Mouse (Mus musculus): ENCODE results near the gene Rtf2. TPM values are rescaled to one million over a fixed set of nuclear protein-coding genes. Genes with fewer than 3 reads are reported as not detected.

Rtf2 gene
- total RNA-seq, 1 experiment, result 51.0 TPM

GRCm38 (mm10) chr2:172394671-172395070 lies 45.7 kb upstream of the Rtf2 start:
- no peak overlapping the region for H3K4me3 ChIP-seq (ENCODE audit: insufficient read depth in 1 of 2, low read depth in 1 of 2, low read length in 2 of 2, poor library complexity in 1 of 2, severe bottlenecking in 1 of 2)
- no peak overlapping the region for H3K9ac ChIP-seq (ENCODE audit: insufficient read depth, low read depth, low read length, poor library complexity, severe bottlenecking)
- H3K9me3 ChIP-seq (ENCODE audit: control insufficient read depth, insufficient read depth, low read depth, low read length), result no peaks in the 10 kb centered on the region
- DNase-seq (ENCODE audit: low read depth, low spot score), result no peak
- no peaks in the 10 kb centered on the region for H3K36me3 ChIP-seq (ENCODE audit: control insufficient read depth, insufficient read depth, low read length, poor library complexity, severe bottlenecking)
- H3K27ac ChIP-seq (ENCODE audit: insufficient read depth, low read depth, low read length, poor library complexity, severe bottlenecking), result no peak overlapping the region
- H3K4me1 ChIP-seq (ENCODE audit: control insufficient read depth in 2 of 2, insufficient read depth in 2 of 2, low read length in 2 of 2, poor library complexity in 1 of 2), result peaks cover 9 to 37% of the 10 kb centered on the region in 2 experiments
- in situ Hi-C loops (cut with MboI; ENCODE audit: low sequenced_read_pairs in 2 of 2, unreplicated experiment in 2 of 2), result no loop called here
- TF ChIP-seq MAFK (IDR thresholded peaks at IDR 0.05; ENCODE audit: insufficient read depth, low read depth, low read length), result no peak
- TF ChIP-seq ZC3H11A (IDR thresholded peaks at IDR 0.05; ENCODE audit: borderline replicate concordance, low read depth, low read length), result no peak
- no peak for TF ChIP-seq HCFC1 (IDR thresholded peaks at IDR 0.05; ENCODE audit: borderline replicate concordance, insufficient read depth, low read length)
- no peak for TF ChIP-seq CHD2 (IDR thresholded peaks at IDR 0.05; ENCODE audit: low read depth, low read length)
- no peak for TF ChIP-seq ZNF384 (IDR thresholded peaks at IDR 0.05; ENCODE audit: low read depth, low read length)

- in situ Hi-C loops (cut with MboI; ENCODE audit: low sequenced_read_pairs in 2 of 2, unreplicated experiment in 2 of 2), result no loop called here
- no peaks in the 10 kb centered on the region for H3K36me3 ChIP-seq (ENCODE audit: control insufficient read depth, insufficient read depth, low read length, poor library complexity, severe bottlenecking)
- TF ChIP-seq ZC3H11A (IDR thresholded peaks at IDR 0.05; ENCODE audit: borderline replicate concordance, low read depth, low read length) (no peak), CHD2 (IDR thresholded peaks at IDR 0.05; ENCODE audit: low read depth, low read length) (no peak), MAFK (IDR thresholded peaks at IDR 0.05; ENCODE audit: insufficient read depth, low read depth, low read length) (no peak), ZNF384 (IDR thresholded peaks at IDR 0.05; ENCODE audit: low read depth, low read length) (no peak), HCFC1 (IDR thresholded peaks at IDR 0.05; ENCODE audit: borderline replicate concordance, insufficient read depth, low read length) (no peak)
- peaks cover 9 to 43% of the 10 kb centered on the region in 2 experiments for H3K4me1 ChIP-seq (ENCODE audit: control insufficient read depth in 2 of 2, insufficient read depth in 2 of 2, low read length in 2 of 2, poor library complexity in 1 of 2)
- DNase-seq (ENCODE audit: low read depth, low spot score), result no peak
- H3K4me3 ChIP-seq (ENCODE audit: insufficient read depth in 1 of 2, low read depth in 1 of 2, low read length in 2 of 2, poor library complexity in 1 of 2, severe bottlenecking in 1 of 2), result no peak overlapping the region
- H3K9me3 ChIP-seq (ENCODE audit: control insufficient read depth, insufficient read depth, low read depth, low read length), result no peaks in the 10 kb centered on the region
- 0 out of 2 replicates have a peak overlapping the region, but pooled peaks have one; percentile 2 for H3K9ac ChIP-seq (ENCODE audit: insufficient read depth, low read depth, low read length, poor library complexity, severe bottlenecking)
- H3K27ac ChIP-seq (ENCODE audit: insufficient read depth, low read depth, low read length, poor library complexity, severe bottlenecking), result no peak overlapping the region
Observed at GRCm38 (mm10) chr2:172395961-172396360, 44.4 kb upstream of the Rtf2 start.

- TF ChIP-seq ZNF384 (IDR thresholded peaks at IDR 0.05; ENCODE audit: low read depth, low read length) (no peak), ZC3H11A (IDR thresholded peaks at IDR 0.05; ENCODE audit: borderline replicate concordance, low read depth, low read length) (no peak), MAFK (IDR thresholded peaks at IDR 0.05; ENCODE audit: insufficient read depth, low read depth, low read length) (no peak), CHD2 (IDR thresholded peaks at IDR 0.05; ENCODE audit: low read depth, low read length) (no peak)
- Histone ChIP-seq H3K4me1 (ENCODE audit: control insufficient read depth in 2 of 2, insufficient read depth in 2 of 2, low read length in 2 of 2, poor library complexity in 1 of 2) (peaks cover 9 to 36% of the 10 kb centered on the region in 2 experiments), H3K4me3 (ENCODE audit: insufficient read depth in 1 of 2, low read depth in 1 of 2, low read length in 2 of 2, poor library complexity in 1 of 2, severe bottlenecking in 1 of 2) (no peak overlapping the region), H3K9me3 (ENCODE audit: control insufficient read depth, insufficient read depth, low read depth, low read length) (no peaks in the 10 kb centered on the region), H3K27ac (ENCODE audit: insufficient read depth, low read depth, low read length, poor library complexity, severe bottlenecking) (no peak overlapping the region), H3K36me3 (ENCODE audit: control insufficient read depth, insufficient read depth, low read length, poor library complexity, severe bottlenecking) (no peaks in the 10 kb centered on the region), H3K9ac (ENCODE audit: insufficient read depth, low read depth, low read length, poor library complexity, severe bottlenecking) (no peak overlapping the region)
- in situ Hi-C loops (cut with MboI; ENCODE audit: low sequenced_read_pairs in 2 of 2, unreplicated experiment in 2 of 2), result no loop called here
- DNase-seq (ENCODE audit: low read depth, low spot score), result no peak
Observed at GRCm38 (mm10) chr2:172399901-172400300, 40.5 kb upstream of the Rtf2 start.

GRCm38 (mm10) chr2:172401116-172401825 lies 39.1 kb upstream of the Rtf2 start:
- TF ChIP-seq MAFK (IDR thresholded peaks at IDR 0.05; ENCODE audit: insufficient read depth, low read depth, low read length) (no peak), CHD2 (IDR thresholded peaks at IDR 0.05; ENCODE audit: low read depth, low read length) (no peak), HCFC1 (IDR thresholded peaks at IDR 0.05; ENCODE audit: borderline replicate concordance, insufficient read depth, low read length) (no peak), ZC3H11A (IDR thresholded peaks at IDR 0.05; ENCODE audit: borderline replicate concordance, low read depth, low read length) (no peak), ZNF384 (IDR thresholded peaks at IDR 0.05; ENCODE audit: low read depth, low read length) (no peak)
- Histone ChIP-seq H3K9me3 (ENCODE audit: control insufficient read depth, insufficient read depth, low read depth, low read length) (no peaks in the 10 kb centered on the region), H3K9ac (ENCODE audit: insufficient read depth, low read depth, low read length, poor library complexity, severe bottlenecking) (no peak overlapping the region), H3K4me3 (ENCODE audit: insufficient read depth in 1 of 2, low read depth in 1 of 2, low read length in 2 of 2, poor library complexity in 1 of 2, severe bottlenecking in 1 of 2) (no peak overlapping the region), H3K4me1 (ENCODE audit: control insufficient read depth in 2 of 2, insufficient read depth in 2 of 2, low read length in 2 of 2, poor library complexity in 1 of 2) (peaks cover 6 to 30% of the 10 kb centered on the region in 2 experiments), H3K27ac (ENCODE audit: insufficient read depth, low read depth, low read length, poor library complexity, severe bottlenecking) (no peak overlapping the region), H3K36me3 (ENCODE audit: control insufficient read depth, insufficient read depth, low read length, poor library complexity, severe bottlenecking) (no peaks in the 10 kb centered on the region)
- in situ Hi-C loops (cut with MboI; ENCODE audit: low sequenced_read_pairs in 2 of 2, unreplicated experiment in 2 of 2), result no loop called here
- DNase-seq (ENCODE audit: low read depth, low spot score), result no peak
